Mouse (Mus musculus) lung, postnatal 14 days (tissue): ENCODE measurements around the gene Cfap97d1.
A peak's percentile ranks its signal among the peaks of the same experiment; 100 is the strongest.

ENCODE experiments used
- DNase-seq: peaks from one replicate; pipeline ENCODE4 v3.0.0; 2021

Gene Cfap97d1

GRCm38 (mm10) chr11:101984054-101985025 lies at the start of gene Cfap97d1:
Gene Cfap97d1 (plus strand): TSS chr11:101984279.
- peak; percentile 98 for DNase-seq

- no peak for DNase-seq
Measured at GRCm38 (mm10) chr11:101935743-101936142, 48.3 kb upstream of the Cfap97d1 start.

DNA sequence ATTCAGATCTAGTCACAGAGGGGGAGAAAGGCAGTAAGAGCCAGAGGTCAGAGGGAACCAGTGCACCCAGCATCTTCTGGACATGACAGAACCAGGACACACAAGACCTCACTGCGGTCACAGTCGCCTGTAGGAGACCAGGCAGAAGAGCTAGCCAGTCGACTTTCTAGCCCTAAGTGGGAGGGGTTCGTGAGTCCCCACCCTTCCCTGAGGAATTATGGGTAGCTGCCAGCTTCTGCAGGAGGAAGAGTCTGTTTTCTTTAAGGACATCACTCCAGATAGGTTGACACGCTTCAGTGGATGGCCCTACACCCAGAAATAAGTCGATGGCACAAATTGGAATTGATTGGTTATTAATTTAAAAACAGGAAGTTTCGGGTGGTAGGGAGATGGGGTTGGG lies 47.7 kb upstream of the Cfap97d1 start:
- no peak for DNase-seq

DNA sequence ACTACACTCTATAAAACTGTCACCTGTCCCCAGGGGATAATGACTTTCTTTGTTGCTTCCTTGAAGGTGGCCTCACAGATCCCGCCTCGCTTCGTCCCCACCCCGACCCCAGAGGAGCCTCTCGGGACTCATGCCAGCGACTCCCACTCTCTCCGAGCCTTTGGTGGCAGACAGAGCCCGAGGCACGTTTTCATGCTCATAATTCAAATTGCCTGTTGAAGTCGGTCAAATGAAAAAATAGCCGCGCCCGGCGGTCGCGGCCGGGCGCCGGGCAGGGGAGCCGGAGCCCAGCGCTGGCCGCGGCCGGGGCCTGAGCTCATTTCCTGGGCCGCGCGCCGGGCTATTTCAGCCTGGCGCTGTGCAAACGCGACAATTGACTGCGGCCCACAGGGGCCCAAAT lies 47.0 kb upstream of the Cfap97d1 start:
- peak; percentile 35 for DNase-seq

DNA sequence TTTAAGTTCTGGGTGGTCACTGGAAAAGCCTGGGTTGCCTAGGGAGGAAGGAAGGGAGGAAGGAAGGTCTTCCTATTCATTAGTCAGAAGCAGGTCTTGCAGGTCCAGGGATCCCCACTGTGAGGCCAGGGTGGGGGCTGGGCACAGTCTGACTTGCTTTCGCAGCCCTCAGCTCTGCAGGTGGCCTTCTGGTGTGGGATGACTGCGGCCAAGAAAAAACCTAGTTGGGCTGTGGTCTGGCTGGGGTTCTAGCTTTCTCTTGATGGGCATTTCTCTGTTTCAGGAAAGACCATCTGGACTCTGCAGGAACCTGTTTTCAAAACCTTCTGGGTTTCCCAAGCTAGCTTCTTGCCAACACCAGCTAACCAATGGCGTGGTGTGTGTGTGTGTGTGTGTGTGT lies 41.0 kb upstream of the Cfap97d1 start:
- DNase-seq: no peak

DNA sequence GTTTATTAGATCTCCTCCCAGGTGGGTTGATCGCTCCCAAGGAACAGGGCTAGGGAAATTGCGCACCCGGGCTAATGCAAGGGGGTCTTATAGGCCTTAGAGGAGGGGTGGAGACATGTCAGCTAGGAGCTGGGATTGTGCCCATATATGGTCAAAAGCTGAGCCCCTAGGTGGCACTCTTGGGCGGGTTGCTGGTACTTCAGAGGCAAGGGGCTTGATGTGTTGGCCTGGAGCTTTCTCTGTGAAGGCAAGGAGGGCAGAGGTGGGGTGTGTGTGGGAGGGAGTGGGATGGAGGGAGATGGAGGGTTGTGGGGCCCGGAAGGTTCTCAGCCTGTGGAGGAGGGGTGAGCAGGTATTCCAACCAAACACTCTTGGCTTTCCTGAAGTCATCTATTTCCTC lies 37.6 kb upstream of the Cfap97d1 start:
- no peak for DNase-seq

DNA sequence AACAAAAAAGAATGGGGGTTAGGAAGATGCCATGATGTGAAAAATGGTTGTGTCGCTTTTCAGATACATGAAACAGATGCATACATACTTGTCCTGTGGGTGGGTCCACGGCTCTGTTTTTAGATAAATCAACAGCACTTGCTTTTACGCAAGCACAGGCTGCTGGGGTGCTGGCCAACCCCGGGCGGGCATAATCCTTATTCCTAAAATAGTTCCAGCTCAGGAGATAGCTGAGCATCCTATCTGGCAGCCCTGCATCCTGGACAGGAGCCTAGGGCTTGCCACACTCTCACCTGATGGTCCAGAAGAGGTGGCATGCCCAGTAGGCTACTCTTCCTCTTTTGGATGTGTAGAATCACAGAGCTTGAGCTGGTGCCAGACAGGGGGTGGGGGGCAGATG lies 34.1 kb upstream of the Cfap97d1 start:
- no peak for DNase-seq

DNA sequence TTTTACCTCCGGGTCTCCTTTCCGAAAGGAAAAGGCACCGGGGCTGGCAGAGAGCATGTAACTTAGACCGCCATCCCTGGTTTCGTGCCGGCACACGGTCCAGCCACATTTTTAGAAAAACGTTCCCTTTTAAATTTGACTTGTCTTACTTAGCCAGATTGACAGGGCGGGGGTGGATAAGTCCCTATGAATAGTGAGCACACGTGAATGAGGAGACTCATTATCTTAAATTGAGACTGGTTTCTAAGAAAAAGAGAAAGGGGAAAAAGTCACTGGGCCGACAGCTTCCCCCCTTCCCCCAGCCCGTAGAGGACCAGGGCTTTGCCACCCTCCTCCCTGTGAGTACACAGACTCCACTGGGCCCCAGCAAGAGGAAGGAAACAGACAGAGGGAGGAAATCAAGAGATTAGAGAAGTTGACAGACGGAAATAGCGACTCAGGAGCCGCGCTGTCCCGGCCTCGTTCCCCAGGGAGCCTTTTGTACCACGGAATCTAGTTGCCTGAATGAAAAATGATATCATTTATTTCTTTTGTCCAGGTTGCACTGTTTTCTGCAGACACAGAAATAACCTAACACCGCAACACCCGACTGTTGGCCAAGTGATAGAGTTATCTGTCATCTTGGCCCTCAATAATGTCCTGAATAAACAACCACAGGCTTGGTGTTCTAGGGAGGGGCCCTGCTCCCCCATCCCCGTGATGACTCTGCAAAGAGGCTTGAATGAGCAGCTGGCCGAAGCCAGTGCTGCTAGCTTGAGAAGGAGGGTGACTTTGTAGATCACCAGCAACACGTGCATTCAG lies 31.3 kb upstream of the Cfap97d1 start:
- peak; percentile 52 for DNase-seq

GRCm38 (mm10) chr11:101953441-101953840 lies 30.6 kb upstream of the Cfap97d1 start:
- no peak for DNase-seq

DNA sequence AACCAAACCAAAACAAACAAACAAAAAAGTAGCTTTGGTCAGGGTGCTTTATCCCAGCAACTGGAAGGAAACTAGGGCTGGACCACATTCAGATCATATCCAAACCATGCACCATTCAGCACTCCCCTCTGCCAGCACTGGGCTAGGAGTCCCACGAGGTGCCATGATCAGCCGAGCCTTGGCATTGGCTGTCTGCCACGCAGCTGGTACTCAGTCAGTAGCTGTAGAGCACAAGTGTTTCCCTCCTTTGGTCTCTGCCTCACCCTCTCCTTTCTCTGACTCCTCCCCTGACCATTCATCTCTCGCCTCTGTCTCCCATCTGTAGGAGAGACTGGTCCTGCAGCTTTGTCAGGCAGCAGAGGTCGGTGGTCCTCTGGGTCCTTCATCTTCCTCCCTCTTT lies 26.6 kb upstream of the Cfap97d1 start:
- no peak for DNase-seq

GRCm38 (mm10) chr11:101963043-101963442 lies 21.0 kb upstream of the Cfap97d1 start:
- DNase-seq: no peak

DNA sequence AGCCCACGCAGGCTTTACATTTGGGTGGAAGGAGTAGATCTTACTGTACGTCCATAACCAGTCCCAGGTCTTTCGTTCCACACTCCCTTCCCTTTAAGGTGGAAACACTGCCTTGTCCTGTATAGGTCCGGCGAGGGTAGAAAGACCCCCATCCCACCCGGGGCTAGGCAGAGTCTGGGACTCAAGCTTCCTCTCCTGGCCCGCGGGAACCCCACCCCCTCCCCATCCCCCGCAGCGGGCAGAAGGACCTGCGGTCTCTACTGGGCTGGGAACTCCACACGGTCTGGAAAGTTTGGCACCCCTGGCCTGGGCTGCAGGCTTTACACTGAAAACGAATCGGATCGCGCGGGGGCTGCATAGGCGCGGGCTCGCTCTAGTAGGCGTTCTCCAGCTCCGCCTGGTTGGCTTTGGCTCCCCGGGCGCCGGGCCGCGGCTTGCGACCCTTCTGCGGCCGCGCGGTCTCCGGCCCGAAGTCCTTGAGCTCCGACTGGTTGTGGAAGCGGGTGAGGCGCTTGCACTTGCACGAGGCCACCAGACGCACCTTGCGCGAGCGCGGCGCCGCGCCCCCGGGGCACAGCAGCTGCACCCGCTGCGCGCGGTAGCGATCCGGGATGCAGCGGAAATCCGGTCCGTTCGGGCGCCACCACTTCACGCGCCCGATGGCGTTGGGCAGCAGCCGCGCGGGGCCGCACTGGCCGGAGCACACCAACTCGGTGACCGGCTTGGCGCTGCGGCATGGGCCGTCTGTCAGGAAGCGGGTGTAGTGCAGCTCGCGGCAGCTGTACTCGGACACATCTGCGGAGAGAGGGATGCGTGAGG lies 20.4 kb upstream of the Cfap97d1 start:
- DNase-seq: peak; percentile 33

GRCm38 (mm10) chr11:101964647-101965046 lies 19.4 kb upstream of the Cfap97d1 start:
- DNase-seq: no peak

GRCm38 (mm10) chr11:101965553-101965952 lies 18.5 kb upstream of the Cfap97d1 start:
- DNase-seq: no peak

GRCm38 (mm10) chr11:101966965-101967614 lies 17.0 kb upstream of the Cfap97d1 start, which contains the start of gene Sost:
Gene Sost (minus strand): TSS chr11:101967015.
- DNase-seq: no peak

GRCm38 (mm10) chr11:101968311-101968710 lies 15.8 kb upstream of the Cfap97d1 start:
- no peak for DNase-seq

DNA sequence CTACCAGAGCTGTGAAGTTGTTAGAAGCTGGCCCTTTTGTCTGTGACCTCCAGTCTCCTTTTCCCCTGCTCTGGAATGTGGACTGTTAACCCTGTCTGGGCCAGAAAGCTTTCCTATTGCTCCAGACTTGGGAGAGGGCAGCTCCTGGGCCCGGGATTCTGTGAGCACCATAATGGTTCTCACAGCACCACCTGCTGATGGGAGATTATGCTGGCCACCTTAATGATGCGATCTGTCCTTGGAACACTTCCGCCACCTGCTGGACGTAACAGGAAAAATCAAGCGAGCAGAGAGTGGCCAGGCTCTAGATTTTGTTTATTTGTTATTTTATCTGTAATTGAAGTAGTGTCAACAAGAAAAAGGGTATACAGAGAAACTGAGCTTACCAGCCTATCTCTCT lies 15.3 kb upstream of the Cfap97d1 start:
- DNase-seq: peak; percentile 87

- no peak for DNase-seq
Measured at GRCm38 (mm10) chr11:101969835-101970234, 14.2 kb upstream of the Cfap97d1 start.

DNA sequence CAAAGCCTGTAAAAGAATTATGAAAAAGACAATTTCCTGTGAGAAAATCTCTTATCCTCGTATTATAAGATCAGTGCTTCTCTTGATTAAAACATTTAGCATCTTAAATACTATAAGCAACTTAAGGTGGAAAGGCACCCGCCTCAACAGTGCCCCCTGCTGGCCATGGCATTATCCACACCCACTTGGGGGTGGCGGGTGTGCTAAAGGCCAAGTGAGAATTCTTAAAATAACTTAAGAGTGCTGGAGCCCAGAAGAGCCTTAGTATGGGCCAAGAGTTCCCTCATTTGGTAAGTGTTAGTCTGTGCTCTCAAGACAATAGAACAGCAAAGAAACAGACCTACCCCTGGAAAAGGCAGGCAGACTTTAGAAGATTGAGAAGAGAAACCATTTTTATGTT lies 12.7 kb upstream of the Cfap97d1 start:
- peak; percentile 62 for DNase-seq

GRCm38 (mm10) chr11:101972097-101972496 lies 12.0 kb upstream of the Cfap97d1 start:
- no peak for DNase-seq

GRCm38 (mm10) chr11:101972651-101973050 lies 11.4 kb upstream of the Cfap97d1 start:
- no peak for DNase-seq

DNA sequence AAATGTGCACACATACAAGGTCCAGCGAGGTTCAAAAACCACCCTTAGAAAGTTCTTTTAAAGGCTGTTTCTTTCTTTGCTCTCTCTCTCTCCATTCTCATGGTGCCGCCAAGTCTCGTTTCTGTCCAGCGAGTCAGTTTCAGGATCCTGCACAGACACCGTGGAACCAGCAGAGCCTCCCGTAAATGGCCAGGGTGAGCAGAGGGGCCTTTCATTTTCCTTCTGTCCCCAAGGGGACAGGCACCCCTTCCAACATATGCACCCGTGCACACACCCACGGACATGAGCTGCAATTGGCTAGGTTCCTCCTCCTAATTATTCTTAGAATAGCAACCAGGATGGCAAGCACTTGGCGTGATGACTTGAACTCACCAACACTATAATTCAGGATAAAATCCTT lies 10.6 kb upstream of the Cfap97d1 start:
- no peak for DNase-seq
